Mouse (Mus musculus) myocyte (in vitro differentiated cells): Measurements from ENCODE around the gene Arid5b.

Experiments
- CEBPB ChIP-seq: IDR thresholded peaks from 2 replicates; pipeline ENCODE4 v1.6.1; 2011; ENCODE audit warnings: mild to moderate bottlenecking, moderate library complexity; ENCODE audit not compliant: poor library complexity, insufficient read depth, severe bottlenecking
- MYOD1 ChIP-seq, 3 experiments: IDR thresholded peaks; one replicate each; pipeline ENCODE4 v1.6.1; 2011; ENCODE audit warnings: control low read depth in 2 of 3, low read depth in 2 of 3, mild to moderate bottlenecking in 2 of 3, moderate library complexity in 1 of 3; ENCODE audit not compliant: insufficient read length in 2 of 3, control insufficient read depth in 1 of 3
- MYOG ChIP-seq, 3 experiments: IDR thresholded peaks; one replicate each; pipeline ENCODE4 v1.6.1; 2011; ENCODE audit warnings: control low read depth in 2 of 3, low read depth in 2 of 3, mild to moderate bottlenecking in 2 of 3; ENCODE audit not compliant: insufficient read length in 2 of 3, control insufficient read depth in 1 of 3, insufficient read depth in 1 of 3
- POLR2A ChIP-seq: IDR thresholded peaks from one replicate; pipeline ENCODE4 v1.6.1; 2011; ENCODE audit warnings: low read depth, mild to moderate bottlenecking, control low read depth, moderate library complexity; ENCODE audit not compliant: insufficient read length
- POLR2AphosphoS2 ChIP-seq: IDR thresholded peaks from one replicate; pipeline ENCODE4 v1.6.1; 2011; ENCODE audit warnings: low read depth, control low read depth; ENCODE audit not compliant: insufficient read length
- REST ChIP-seq: IDR thresholded peaks from one replicate; pipeline ENCODE4 v1.6.1; 2011; ENCODE audit warnings: mild to moderate bottlenecking, control low read depth, moderate library complexity; ENCODE audit not compliant: insufficient read depth, insufficient read length
- USF1 ChIP-seq: IDR thresholded peaks from one replicate; pipeline ENCODE4 v1.6.1; 2011; ENCODE audit warnings: low read depth, mild to moderate bottlenecking, control low read depth, moderate library complexity

GRCm38 (mm10) chr10:68208670-68209065 is 69.9 kb downstream of the Arid5b start:
- no peak for TF ChIP-seq USF1
- no peak for TF ChIP-seq REST
- no peak for TF ChIP-seq POLR2A
- TF ChIP-seq POLR2AphosphoS2: no peak
- TF ChIP-seq CEBPB: no peak
- TF ChIP-seq MYOG (IDR thresholded peaks at IDR 0.05; ENCODE audit: control insufficient read depth in 1 of 3, insufficient read depth in 1 of 3, insufficient read length in 2 of 3, low read depth in 2 of 3): no peak
- no peak for TF ChIP-seq MYOD1 (IDR thresholded peaks at IDR 0.05; ENCODE audit: control insufficient read depth in 1 of 3, insufficient read length in 2 of 3, low read depth in 2 of 3)
